Mouse (Mus musculus): ENCODE measurements at regions not wholly inside any gene's neighbourhood (a gene's known extent, or its start where the extent isn't known, plus 50 kb on each side); places are given as distances from the start of the nearest gene placed in this dataset.

- Histone ChIP-seq H3K4me1 (ENCODE audit: control insufficient read depth, insufficient read depth, low read length) (no peaks in the 10 kb centered on the region), H3K4me3 (replicated peaks; ENCODE audit: extremely low read depth, low read depth, low read length) (no peak overlapping the region)
- DNase-seq = no peak
- 85% methylated on average over 4 of the region's 4 CpGs for WGBS
- TF ChIP-seq CTCF (IDR thresholded peaks at IDR 0.05; ENCODE audit: insufficient read depth, low read length) = no peak
- no peak for TF ChIP-seq POLR2A (IDR thresholded peaks at IDR 0.05; ENCODE audit: borderline replicate concordance, extremely low read depth, low read depth, low read length)
Measured at GRCm38 (mm10) chr12:114148779-114149178, 605.1 kb downstream of the Adam6a start.

GRCm38 (mm10) chr12:114172305-114172704 lies 628.6 kb downstream of the Adam6a start:
- Histone ChIP-seq H3K4me1 (ENCODE audit: control insufficient read depth, insufficient read depth, low read length) (no peaks in the 10 kb centered on the region), H3K4me3 (replicated peaks; ENCODE audit: extremely low read depth, low read depth, low read length) (no peak overlapping the region)
- DNase-seq = no peak
- 62% methylated on average over 2 of the region's 2 CpGs for WGBS
- TF ChIP-seq POLR2A (IDR thresholded peaks at IDR 0.05; ENCODE audit: borderline replicate concordance, extremely low read depth, low read depth, low read length) (no peak), CTCF (IDR thresholded peaks at IDR 0.05; ENCODE audit: insufficient read depth, low read length) (no peak)

GRCm38 (mm10) chr12:114199521-114199920 lies 655.8 kb downstream of the Adam6a start:
- Histone ChIP-seq H3K4me3 (replicated peaks; ENCODE audit: extremely low read depth, low read depth, low read length) (no peak overlapping the region), H3K4me1 (ENCODE audit: control insufficient read depth, insufficient read depth, low read length) (no peaks in the 10 kb centered on the region)
- 49% methylated on average over 1 of the region's 1 CpGs for WGBS
- DNase-seq = no peak
- TF ChIP-seq POLR2A (IDR thresholded peaks at IDR 0.05; ENCODE audit: borderline replicate concordance, extremely low read depth, low read depth, low read length) (no peak), CTCF (IDR thresholded peaks at IDR 0.05; ENCODE audit: insufficient read depth, low read length) (no peak)

- WGBS = 23% methylated on average over 3 of the region's 3 CpGs
- Histone ChIP-seq H3K4me1 (ENCODE audit: control insufficient read depth, insufficient read depth, low read length) (no peaks in the 10 kb centered on the region), H3K4me3 (replicated peaks; ENCODE audit: extremely low read depth, low read depth, low read length) (no peak overlapping the region)
- TF ChIP-seq POLR2A (IDR thresholded peaks at IDR 0.05; ENCODE audit: borderline replicate concordance, extremely low read depth, low read depth, low read length) (no peak), CTCF (IDR thresholded peaks at IDR 0.05; ENCODE audit: insufficient read depth, low read length) (no peak)
- DNase-seq = no peak
Measured at GRCm38 (mm10) chr12:114222541-114222940, 678.8 kb downstream of the Adam6a start.

Measured in lung, adult 2 months (tissue).